Mouse (Mus musculus) v-Abl transformed pro-B cells (cell line): ENCODE measurements around the gene Setd6.

Source experiments
- in situ Hi-C, 2 experiments: fragments of 400-800 bp; cut with MboI; formaldehyde crosslinking; loops; one replicate each; pipeline ENCODE4 v1.15.1; 2025; ENCODE audit not compliant: unreplicated experiment in 2 of 2

The Setd6 gene

DNA sequence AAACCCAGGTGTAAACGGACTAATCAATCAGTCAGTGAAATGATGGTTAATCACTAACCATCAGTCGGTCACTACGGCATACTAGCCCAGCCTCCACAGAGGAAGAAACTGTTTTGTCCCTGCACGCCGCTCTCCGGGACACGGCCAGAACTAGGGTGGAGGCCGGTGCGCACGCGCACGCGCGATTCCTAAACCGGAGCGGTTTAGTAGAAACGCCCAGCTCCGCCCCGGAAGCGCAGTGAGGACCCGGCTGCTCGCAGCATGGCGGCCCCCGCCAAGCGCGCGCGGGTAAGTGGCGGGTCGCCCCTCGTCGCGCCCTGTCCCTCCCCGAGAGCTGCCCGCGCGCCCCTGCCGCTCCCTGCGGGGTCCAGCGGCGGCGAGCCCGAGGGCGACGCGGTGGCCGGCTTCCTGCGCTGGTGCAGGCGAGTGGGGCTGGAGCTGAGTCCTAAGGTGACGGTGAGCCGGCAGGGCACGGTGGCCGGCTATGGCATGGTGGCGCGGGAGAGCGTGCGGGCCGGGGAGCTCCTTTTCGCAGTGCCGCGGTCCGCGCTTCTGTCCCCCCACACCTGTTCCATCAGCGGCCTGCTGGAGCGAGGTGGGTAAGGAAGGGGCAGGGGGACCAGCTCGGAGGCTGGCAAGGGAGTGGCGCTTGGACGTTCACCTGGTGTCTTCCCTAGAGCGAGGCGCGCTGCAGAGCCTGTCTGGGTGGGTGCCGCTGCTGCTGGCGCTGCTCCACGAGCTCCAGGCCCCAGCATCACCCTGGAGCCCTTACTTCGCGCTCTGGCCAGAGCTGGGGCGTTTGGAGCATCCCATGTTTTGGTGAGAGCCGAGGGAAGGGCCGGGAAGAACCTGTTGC, at the start of gene Setd6:
Gene Setd6 (plus strand): TSS at position 206 of the 856 bp plus-strand sequence.
- in situ Hi-C loops = no loop called here

DNA sequence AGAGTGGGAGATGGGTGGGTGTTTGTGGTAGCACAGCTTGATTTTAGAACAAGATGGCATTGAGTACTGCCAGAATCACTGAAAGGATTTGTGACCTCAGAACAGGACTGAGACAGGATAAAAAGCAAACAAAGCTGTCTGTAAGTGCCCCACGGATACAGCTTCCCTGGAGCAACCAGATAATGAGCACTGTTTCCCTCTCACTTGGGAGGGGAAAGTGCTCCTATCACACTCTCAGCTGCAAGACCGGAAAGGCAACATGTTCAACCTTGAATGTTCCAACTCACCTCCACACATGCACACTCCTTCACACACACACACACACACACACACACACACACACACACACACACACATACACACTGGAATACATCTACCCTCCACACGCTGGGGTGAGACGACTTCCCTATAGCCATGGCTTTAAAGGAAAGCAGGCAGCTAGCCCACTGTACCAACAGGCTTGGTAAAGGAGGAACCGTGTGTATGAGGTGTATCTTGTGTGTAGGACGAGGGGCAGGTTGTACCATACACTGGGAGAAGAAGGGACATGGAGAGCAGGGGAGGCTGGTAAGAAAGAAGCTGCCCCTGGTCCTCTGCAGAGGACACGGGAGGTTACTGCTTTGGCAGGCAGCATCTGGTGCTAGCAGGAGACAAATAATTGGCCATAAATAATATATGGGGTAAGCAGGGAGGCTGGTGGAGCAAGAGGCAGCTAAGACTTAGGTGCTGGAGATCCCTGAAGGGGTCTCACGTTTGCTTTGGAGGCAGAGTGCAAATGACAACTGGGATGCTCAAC, 47.3 kb upstream of the Setd6 start:
- in situ Hi-C loops = no loop called here

DNA sequence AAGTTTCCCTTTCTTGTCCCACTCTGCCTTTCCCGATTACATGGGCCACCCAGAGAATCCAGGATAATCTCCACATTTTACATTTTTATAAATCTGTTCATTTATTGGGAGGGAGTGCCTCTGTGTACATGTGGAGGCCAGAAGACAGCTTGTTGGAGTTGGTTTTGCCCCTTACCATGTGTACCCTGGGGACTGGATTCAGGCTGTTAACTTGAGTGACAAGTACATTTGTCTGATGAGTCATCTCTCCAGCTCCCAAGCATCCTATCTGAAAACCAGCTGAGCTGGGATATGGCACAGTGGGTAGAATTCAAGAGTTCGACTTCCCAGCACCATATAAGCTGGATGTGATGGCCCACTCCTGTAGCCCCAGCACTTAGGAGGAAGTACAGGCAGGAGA, 45.7 kb upstream of the Setd6 start:
- in situ Hi-C loops = no loop called here

DNA sequence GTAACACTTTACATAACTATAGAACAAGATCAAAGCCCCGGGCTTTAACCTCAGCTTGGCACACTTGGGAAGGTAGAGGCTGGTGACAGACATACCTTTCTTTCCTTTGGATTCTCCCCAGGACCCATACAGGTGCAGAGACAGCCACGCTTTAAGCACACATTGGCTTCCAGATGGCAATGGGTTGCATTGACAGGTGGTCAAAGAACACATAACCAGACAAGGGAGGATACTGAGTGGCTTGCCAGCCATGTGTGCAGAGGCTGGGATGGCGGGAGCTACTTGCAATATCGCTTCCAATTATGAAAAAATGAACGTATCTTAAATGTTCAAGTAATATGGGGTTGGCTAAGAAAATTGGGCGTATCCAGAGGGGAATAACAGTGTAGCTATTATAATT, 43.8 kb upstream of the Setd6 start:
- in situ Hi-C loops = no loop called here

DNA sequence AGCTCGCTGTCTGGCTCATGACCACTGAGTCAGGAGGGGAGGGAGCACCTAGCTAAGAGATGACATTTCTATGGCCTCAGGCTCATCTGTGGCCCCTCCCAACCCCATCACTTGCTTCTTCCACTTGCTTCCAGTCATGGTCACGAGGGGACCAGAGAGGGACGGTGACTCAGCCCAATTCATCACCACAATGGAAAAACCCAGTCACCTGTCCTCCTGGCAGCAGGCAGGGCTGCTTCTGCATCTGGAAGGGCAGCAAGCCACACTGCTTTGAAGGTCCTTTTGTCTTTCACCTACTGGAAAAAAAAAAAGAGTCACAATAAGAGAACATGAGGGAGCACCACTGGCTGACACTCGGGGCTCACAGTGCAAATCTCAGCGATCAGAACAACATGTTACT, 42.9 kb upstream of the Setd6 start:
- in situ Hi-C loops = no loop called here

DNA sequence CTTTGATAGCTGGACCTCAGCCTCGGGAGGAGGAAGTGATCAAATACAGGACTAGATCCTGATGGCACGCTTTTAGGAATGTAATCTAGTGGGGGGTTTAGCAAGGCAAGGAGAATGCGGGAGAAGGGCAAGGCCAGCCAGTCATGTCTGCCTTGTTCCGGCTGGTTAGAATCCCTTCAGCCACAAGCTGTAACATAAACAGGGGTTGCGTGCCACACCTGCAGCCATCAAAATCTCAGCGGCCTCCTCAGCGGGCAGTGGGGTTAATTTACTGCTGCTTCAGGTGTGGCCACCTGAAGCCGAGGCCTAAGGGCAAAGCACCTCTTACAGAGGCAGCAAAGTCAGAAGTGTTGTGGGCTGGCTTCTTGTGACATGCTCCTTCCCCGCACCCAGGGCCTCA, 39.0 kb upstream of the Setd6 start, which contains the start of gene Ndrg4:
Gene Ndrg4 (plus strand): TSS at position 350 of the 400 bp plus-strand sequence.
- in situ Hi-C loops = loop anchor here in 1 of 2 experiments (25.0 kb wide), 1 partner anchor 739 kb away; no protein-coding TSS in a partner anchor

DNA sequence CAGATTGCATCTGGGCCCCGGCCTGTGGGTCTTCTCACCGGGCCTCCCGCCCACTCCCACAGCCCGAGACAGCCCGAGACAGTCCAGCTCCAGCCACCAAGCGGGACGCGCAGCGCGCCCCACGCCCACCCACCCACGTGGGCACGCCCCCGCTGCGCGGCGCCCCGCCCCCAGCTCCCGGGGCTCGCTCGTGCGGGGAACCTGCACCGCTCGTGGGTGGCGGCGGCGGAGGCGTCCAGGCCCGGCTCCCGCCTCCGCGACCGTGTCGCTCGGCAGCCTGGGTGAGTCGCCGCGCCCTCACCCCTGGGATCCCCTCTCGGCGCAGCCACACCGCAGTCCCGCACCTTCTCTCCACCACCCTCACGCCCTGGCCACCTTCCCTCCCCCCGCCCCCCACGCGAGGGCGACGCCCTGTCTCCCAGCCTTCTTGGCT, 38.1 kb upstream of the Setd6 start:
- in situ Hi-C loops = loop anchor here in 1 of 2 experiments (25.0 kb wide), 1 partner anchor 740 kb away; no protein-coding TSS in a partner anchor

DNA sequence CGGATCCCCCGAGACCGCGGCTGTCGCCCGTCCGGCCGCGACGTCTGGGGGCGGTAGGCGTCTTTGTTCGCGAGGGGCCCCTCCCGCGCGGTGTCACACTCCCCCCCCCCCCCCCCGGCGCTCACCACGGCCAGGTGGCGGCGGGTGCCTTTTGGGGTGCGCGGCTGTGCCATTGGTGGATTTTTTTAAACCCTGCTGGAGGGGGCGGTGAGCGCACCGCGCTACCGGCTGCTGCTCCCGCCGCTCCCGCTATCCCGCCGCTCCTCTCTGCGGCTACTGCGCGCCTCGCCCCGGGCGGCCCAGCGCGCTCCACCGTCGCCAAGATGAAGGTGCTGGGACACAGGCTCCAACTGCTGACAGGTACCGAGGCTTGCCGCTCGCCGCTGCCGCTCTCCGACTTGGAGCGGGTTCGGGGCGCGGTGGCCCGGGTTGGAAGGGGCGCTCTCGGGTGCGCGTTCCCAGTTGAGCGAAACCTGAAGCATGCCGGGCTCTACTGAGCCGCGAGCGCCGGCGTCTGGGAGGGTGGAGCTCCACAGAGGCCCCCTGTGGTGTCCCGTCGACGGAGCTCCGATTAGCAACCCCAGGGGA, 37.6 kb upstream of the Setd6 start:
- in situ Hi-C loops = loop anchor here in 1 of 2 experiments (25.0 kb wide), 1 partner anchor 741 kb away; no protein-coding TSS in a partner anchor

DNA sequence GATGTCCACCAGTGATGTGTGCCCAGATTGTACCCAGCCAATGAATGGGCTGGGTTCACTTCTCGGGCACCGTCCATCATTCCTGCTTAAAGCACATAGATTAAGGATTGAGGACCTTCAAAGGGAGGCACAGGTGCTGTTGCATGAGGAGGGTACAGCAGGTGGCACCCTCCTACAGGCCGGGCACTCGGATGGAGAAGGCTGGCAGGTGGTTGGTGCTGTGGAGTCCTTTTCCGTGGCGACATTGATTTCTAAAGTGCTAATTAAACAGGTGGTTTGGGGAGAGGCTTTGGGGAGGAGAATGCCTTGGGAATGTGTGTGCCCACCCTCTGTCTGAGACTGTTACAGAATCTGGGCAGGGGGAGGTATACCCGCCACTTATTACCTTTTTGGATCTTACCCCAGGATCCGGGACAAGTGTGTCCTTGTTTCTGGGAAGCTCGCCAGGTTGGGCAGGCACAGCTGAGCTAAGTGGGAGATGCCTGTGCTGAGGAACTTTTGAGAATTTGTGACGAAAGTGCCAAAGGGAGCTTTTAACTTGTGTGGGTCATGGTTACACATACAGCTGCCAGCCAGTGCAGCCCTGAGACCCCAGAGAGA, 27.5 kb upstream of the Setd6 start:
- in situ Hi-C loops = loop anchor here (10.0 to 25.0 kb wide), 2 partner anchors 73 to 751 kb away; no protein-coding TSS in a partner anchor

DNA sequence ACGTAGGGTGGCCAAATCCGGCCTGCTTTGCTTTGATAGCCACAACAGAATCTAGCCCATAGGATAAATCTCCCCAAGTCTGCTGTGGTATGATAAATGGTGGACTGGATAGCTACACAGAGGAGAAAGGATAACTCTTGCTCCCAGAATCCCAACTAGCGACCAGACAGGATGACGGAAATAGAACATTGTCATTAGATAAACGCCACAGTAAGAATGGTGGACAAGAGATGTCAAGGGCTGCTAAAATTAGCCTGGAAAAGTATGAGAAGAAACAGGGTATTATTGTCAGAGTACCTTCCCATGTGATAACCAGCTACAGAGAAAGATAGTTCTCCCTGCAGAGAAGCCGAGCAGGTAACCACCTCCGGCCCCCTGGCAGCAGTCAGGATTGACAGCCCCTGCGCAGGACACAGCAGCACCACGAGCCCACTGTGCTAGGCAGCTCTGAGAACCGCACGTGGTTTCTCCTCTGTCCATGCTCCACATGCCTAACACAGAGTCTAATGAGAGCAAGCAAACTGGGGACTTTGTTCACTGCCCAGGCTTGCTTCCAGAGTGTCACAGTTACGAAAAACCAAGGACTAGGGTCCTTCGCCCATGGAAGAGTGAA, 24.6 kb upstream of the Setd6 start:
- in situ Hi-C loops = loop anchor here (10.0 to 25.0 kb wide), 3 partner anchors 336 to 754 kb away; partner anchors contain the start of gene Mmp15 (in 1 of the 2)

DNA sequence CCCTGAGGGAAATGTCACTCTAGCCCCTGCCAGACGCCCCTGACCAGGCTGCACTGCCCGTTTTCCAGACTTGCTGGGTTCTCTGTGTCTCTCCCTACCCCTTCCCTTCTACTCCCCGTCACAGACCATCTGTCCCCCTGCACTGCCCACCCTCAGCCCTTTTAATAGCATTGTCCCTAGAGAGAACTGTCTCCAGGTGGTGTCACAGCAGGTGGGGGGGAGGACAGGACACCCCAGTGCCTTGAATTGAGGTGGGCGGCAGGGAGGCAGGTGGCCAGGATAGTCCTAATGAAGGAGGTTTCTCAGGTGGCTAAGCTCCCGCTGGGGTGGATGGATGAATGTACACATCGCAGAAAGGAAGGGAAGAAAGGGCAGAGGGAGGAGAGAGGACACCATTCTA, 21.1 kb upstream of the Setd6 start:
- in situ Hi-C loops = loop anchor here (5.0 to 25.0 kb wide), 7 partner anchors 92 to 757 kb away; partner anchors contain the start of gene Mmp15 (in 1 of the 2)

DNA sequence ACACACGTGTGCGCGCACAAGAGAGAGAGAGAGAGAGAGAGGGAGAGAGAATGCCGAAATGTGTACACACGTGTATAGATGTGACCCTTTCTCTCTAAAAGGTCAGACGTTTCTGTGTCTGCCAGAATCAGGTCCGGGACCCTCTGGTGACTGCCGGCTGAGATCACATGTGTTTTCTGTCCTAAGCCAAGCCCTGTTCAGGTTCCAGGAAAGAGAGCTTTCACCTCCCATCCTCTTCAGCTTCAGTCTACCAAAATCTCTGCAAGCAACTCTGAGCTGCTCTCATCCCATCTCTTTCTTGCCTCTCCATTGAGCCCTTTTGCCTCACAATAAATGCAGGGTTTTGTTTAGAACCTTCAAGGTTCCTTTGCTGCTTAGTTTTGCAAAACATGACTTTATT, 19.0 kb upstream of the Setd6 start:
- in situ Hi-C loops = loop anchor here (5.0 to 25.0 kb wide), 7 partner anchors 94 to 759 kb away; partner anchors contain the start of gene Mmp15 (in 1 of the 2)

DNA sequence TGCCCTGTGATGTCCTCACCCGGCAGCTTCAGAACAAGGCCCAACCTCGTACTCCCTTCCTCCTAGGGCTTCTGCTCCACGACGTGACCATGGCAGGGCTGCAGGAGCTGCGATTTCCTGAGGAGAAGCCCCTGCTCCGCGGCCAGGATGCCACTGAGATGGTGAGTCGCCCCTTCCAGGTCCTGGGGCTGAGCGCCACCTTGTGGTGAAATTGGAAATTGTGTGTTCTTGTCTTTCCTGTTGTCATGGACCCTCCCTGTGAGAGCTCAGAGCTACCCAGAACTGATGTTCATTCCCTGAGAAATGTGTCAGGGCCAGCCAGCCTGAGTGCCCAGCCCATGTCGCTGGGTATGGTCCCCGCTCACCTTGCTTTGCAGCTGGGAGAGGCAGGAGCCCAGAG, 18.6 kb upstream of the Setd6 start:
- in situ Hi-C loops = loop anchor here (5.0 to 25.0 kb wide), 7 partner anchors 95 to 760 kb away; partner anchors contain the start of gene Mmp15 (in 1 of the 2)

DNA sequence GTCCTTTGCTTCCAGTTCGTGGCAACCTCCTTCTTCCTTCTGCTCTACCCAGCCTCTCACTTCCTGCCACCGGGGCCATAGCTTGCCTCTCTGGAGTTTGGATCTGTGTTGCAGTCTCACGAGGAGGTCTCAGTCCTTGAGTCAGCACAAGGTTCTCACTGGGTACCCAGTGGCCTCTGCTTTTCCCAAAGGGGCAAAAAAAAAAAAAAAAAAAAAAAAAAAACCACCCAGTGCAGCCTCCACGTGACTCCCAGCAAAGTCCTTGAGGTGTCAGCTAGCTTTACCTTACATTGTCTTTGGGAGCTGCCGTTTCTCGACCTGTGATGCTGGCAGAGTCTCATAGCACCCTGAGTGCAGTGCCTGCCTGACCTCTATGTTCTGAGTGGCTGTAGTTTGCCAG, 17.5 kb upstream of the Setd6 start:
- in situ Hi-C loops = loop anchor here (5.0 to 25.0 kb wide), 7 partner anchors 96 to 761 kb away; partner anchors contain the start of gene Mmp15 (in 1 of the 2)

DNA sequence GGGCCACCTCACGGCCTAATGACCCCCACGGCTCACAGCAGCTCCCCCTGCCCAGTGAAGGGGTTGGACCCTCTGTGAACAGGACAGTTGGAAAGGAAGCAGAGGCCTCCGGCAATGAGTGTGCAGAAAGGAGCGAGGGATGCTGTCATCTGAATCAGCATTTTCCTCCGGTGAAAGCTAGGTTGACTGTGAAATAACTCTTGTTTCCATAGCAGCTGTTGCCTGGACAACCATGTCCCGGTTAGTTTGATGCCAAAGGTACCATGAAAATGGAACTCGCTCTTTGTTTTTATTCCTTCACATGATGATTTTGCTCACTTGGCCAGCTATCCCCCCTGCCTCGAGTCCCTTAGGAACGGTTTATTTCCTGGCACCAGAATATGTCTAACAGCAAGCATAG, 15.4 kb upstream of the Setd6 start:
- in situ Hi-C loops = loop anchor here in 1 of 2 experiments (10.0 kb wide), 1 partner anchor 215 kb away; no protein-coding TSS in a partner anchor

DNA sequence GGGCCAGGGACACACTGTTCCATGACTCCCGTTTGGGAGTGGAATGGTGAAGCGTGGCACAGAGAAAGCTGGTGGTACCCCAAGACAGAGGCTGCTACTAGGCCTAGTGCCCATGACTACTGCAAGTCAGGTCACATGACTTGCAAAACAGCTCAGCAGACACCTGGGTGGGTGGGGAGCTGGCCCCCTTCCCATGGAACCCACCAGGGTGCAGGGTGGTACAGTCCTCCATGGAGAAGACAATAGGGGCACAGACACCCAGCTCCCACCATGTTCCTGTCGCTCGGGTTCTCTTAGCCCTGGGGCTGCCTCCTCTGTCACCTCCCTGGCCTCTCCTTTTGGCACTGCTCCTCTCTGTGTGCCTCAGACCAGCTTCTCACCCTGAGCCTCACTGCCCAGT, 13.9 kb upstream of the Setd6 start:
- in situ Hi-C loops = loop anchor here in 1 of 2 experiments (10.0 kb wide), 1 partner anchor 213 kb away; no protein-coding TSS in a partner anchor

DNA sequence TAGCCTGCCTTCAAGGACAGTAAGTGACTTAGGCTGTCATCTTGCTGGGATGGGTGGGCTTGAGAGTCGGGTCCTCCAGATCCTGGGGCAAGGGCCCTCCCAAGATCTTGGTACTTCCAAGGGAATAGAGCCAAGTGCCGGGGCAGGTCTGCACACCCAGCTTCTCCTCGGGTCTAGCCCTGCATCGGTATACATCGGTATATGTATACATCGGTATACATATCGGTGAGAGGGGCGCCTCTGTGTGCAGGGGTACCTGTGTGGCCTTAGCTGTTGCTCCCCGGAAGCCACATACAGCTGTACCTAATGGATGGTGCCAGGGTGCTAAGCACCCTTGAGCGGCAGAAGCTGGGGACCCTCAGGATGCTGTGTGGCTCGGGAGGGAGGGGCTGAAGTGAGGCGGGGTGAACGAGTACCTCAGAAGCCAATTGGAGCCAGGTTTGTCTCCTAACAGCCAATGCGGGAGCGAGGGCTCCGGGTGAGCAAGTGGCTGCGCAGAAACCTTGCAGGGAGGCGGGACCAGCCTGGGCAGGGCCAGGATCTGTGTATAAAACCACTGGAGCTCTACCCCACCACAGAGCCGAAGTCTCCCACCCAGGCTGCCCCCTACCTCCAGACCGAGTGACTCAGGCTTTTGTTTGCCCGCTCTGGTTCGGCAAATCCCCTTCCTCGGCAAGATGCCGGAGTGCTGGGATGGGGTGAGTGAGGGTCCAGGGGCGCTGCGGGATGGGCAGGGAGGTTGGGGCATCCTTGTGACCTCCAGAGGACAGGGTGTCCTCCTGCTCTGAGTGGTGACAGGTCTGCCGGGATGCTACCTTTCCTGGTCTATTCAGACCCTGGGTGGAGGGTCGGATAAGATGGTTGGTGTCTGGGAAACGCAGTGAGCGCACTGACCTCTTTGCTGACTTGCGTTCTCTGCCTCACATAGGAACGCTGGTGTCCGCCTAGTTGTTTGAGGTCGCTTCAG, 12.9 kb upstream of the Setd6 start:
- in situ Hi-C loops = loop anchor here in 1 of 2 experiments (10.0 kb wide), 1 partner anchor 212 kb away; no protein-coding TSS in a partner anchor
